Mouse (Mus musculus) spleen, postnatal 10 days (tissue): ENCODE data around the gene Prps1l3.

Source experiments
- DNase-seq, 2 experiments: peaks; one replicate each; pipeline ENCODE4 v3.0.0; 2021 to 2022; ENCODE audit warnings: low spot score in 2 of 2

Gene Prps1l3

DNA sequence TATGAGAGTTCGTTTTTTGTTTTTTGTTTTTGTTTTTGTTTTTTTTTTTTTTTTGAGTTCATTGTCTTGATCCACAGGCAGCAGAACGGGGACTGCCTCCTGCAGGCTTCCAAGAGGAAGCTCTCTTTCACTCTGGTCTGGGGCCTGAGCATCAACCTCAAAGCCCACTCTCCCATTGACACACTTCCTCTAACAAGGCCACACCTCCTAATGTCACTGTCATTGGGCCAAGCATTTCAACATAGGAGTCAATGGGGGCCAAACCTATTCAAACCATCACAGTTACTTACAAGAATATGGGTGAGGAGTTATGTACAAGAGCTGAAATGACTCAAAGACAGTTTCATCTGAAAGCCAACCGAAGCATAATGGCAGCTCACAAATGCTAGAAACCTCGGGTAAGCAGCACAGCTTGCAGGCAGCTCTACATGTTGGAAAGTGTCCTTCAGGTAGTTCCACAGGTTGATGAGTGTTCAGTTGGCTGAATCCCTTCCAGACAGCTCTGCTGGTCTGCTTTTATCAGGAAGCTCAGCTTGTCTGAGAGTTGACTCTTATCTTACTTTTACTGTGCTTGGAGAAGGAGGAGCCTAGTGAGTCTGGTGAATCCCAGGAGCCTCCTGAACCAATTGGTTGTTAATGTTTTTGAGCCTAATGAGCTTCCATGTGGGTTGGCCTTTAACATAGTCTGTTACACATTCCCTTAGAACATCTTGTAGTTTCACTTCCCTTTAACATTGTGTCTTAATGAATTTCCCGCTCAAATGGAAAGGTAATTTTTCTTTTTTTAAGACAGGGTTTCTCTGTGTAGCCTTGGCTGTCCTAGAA lies 13.7 kb downstream of the Prps1l3 start:
- no peak for DNase-seq

GRCm38 (mm10) chr12:57258572-57258971 lies 28.4 kb downstream of the Prps1l3 start:
- DNase-seq = no peak

GRCm38 (mm10) chr12:57275456-57275855 lies 45.2 kb downstream of the Prps1l3 start:
- no peak for DNase-seq

- DNase-seq = no peak
Measured at GRCm38 (mm10) chr12:57281155-57282114, 51.2 kb downstream of the Prps1l3 start.

DNA sequence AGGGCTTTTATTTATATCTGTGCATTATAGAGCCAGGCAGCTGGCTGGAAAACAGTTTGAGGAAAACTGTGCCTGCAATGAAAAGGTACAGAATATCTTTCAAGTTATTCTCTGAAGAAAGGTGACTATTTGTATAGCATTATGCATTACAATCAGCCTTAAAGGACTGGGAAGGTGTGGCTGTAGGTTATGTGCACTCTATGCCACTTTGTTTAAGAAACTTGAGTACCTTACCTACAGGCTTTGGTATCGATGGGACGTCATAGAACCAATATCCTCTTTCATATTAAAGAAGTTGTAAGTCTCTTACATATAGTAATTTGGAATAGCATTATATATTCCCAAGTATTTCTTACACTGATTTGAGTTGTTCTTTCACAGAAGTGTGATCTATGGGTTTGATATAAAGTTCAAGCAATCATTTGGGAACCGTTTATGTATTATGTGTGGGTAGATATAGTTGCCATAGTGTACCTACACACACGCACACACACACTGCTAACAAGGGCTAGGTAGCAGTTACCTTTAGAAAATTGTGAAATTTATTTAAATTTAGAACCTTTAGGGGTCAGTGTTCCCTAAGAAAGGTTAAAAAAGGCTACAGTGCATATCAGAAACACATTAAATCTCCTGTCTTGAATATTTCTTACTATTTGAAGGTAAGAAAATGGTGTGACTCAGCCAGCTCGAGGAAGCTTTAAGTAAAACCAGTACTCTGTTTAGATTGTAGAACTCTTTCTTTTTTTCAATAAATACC lies 55.3 kb downstream of the Prps1l3 start:
- no peak for DNase-seq
